Mouse (Mus musculus): ENCODE measurements around the gene Borcs5. TPM values are rescaled to one million over a fixed set of nuclear protein-coding genes. Genes with fewer than 3 reads are reported as not detected.
"Not testable (repeated sequence)": the region's sequence is repeated elsewhere in the genome, so short reads cannot be mapped to it uniquely, and the experiment has no call there.

The Borcs5 gene
- polyA plus RNA-seq, 1 experiment: 2.7 TPM

- peaks cover 25% of the 10 kb centered on the region for H3K4me1 ChIP-seq (ENCODE audit: control insufficient read depth)
- H3K4me3 ChIP-seq (replicated peaks): no peak overlapping the region
- TF ChIP-seq TAL1 (IDR thresholded peaks at IDR 0.05; ENCODE audit: low read length): no peak; the same call in 2 of the 3 replicates
- no peak for TF ChIP-seq GATA1 (IDR thresholded peaks at IDR 0.05; ENCODE audit: low read length)
- peaks cover 2% of the 10 kb centered on the region for H3K36me3 ChIP-seq (ENCODE audit: control insufficient read depth)
- no peaks in the 10 kb centered on the region for H3K9me3 ChIP-seq (ENCODE audit: control insufficient read depth, low read length)
- H3K27me3 ChIP-seq (ENCODE audit: control insufficient read depth): no peaks in the 10 kb centered on the region
Observed at GRCm38 (mm10) chr6:134660714-134661406, 21.6 kb downstream of the Borcs5 start.

GRCm38 (mm10) chr6:134664573-134664972 lies 25.3 kb downstream of the Borcs5 start:
- TF ChIP-seq TAL1 (IDR thresholded peaks at IDR 0.05; ENCODE audit: low read length) (no peak), GATA1 (IDR thresholded peaks at IDR 0.05; ENCODE audit: low read length) (no peak)
- no peak overlapping the region for H3K4me3 ChIP-seq (replicated peaks)
- H3K27me3 ChIP-seq (ENCODE audit: control insufficient read depth): no peaks in the 10 kb centered on the region
- H3K9me3 ChIP-seq (ENCODE audit: control insufficient read depth, low read length): no peaks in the 10 kb centered on the region
- peaks cover 2% of the 10 kb centered on the region for H3K36me3 ChIP-seq (ENCODE audit: control insufficient read depth)
- peaks cover 25% of the 10 kb centered on the region for H3K4me1 ChIP-seq (ENCODE audit: control insufficient read depth)

GRCm38 (mm10) chr6:134665817-134666216 lies 26.5 kb downstream of the Borcs5 start:
- no peak overlapping the region for H3K4me3 ChIP-seq (replicated peaks)
- H3K36me3 ChIP-seq (ENCODE audit: control insufficient read depth): peaks cover 2% of the 10 kb centered on the region
- no peaks in the 10 kb centered on the region for H3K9me3 ChIP-seq (ENCODE audit: control insufficient read depth, low read length)
- TF ChIP-seq GATA1 (IDR thresholded peaks at IDR 0.05; ENCODE audit: low read length) (no peak), TAL1 (IDR thresholded peaks at IDR 0.05; ENCODE audit: low read length) (no peak)
- H3K4me1 ChIP-seq (ENCODE audit: control insufficient read depth): peaks cover 21% of the 10 kb centered on the region
- no peaks in the 10 kb centered on the region for H3K27me3 ChIP-seq (ENCODE audit: control insufficient read depth)

GRCm38 (mm10) chr6:134668519-134668918 lies 29.2 kb downstream of the Borcs5 start:
- Histone ChIP-seq H3K4me3 (replicated peaks) (no peak overlapping the region), H3K4me1 (ENCODE audit: control insufficient read depth) (peaks cover 8% of the 10 kb centered on the region), H3K9me3 (ENCODE audit: control insufficient read depth, low read length) (no peaks in the 10 kb centered on the region), H3K36me3 (ENCODE audit: control insufficient read depth) (no peaks in the 10 kb centered on the region), H3K27me3 (ENCODE audit: control insufficient read depth) (no peaks in the 10 kb centered on the region)
- TF ChIP-seq GATA1 (IDR thresholded peaks at IDR 0.05; ENCODE audit: low read length): no peak
- no peak for TF ChIP-seq TAL1 (IDR thresholded peaks at IDR 0.05; ENCODE audit: low read length)

- Histone ChIP-seq H3K9me3 (ENCODE audit: control insufficient read depth, low read length) (no peaks in the 10 kb centered on the region), H3K36me3 (ENCODE audit: control insufficient read depth) (no peaks in the 10 kb centered on the region), H3K4me1 (ENCODE audit: control insufficient read depth) (peaks cover 7% of the 10 kb centered on the region; the same call in 1 of the 2 replicates), H3K27me3 (ENCODE audit: control insufficient read depth) (no peaks in the 10 kb centered on the region), H3K4me3 (replicated peaks) (no peak overlapping the region)
- TF ChIP-seq TAL1 (IDR thresholded peaks at IDR 0.05; ENCODE audit: low read length): no peak
Observed at GRCm38 (mm10) chr6:134669179-134669865, 30.0 kb downstream of the Borcs5 start.

GRCm38 (mm10) chr6:134670881-134671411 lies 31.6 kb downstream of the Borcs5 start:
- Histone ChIP-seq H3K36me3 (ENCODE audit: control insufficient read depth) (no peaks in the 10 kb centered on the region), H3K27me3 (ENCODE audit: control insufficient read depth) (no peaks in the 10 kb centered on the region), H3K4me3 (replicated peaks) (no peak overlapping the region), H3K4me1 (ENCODE audit: control insufficient read depth) (peaks cover 3% of the 10 kb centered on the region; the same call in 1 of the 2 replicates), H3K9me3 (ENCODE audit: control insufficient read depth, low read length) (no peaks in the 10 kb centered on the region)
- TF ChIP-seq TAL1 (IDR thresholded peaks at IDR 0.05; ENCODE audit: low read length): no peak
- TF ChIP-seq GATA1 (IDR thresholded peaks at IDR 0.05; ENCODE audit: low read length): no peak

- H3K4me1 ChIP-seq (ENCODE audit: control insufficient read depth): peaks cover 12% of the 10 kb centered on the region
- H3K36me3 ChIP-seq (ENCODE audit: control insufficient read depth); H3K9me3 ChIP-seq (ENCODE audit: control insufficient read depth, low read length); H3K4me3 ChIP-seq (replicated peaks); H3K27me3 ChIP-seq (ENCODE audit: control insufficient read depth): not testable (repeated sequence)
Observed at GRCm38 (mm10) chr6:134673712-134674111, 34.4 kb downstream of the Borcs5 start.

- no peaks in the 10 kb centered on the region for H3K27me3 ChIP-seq (ENCODE audit: control insufficient read depth)
- TF ChIP-seq TAL1 (IDR thresholded peaks at IDR 0.05; ENCODE audit: low read length): no peak
- TF ChIP-seq GATA1 (IDR thresholded peaks at IDR 0.05; ENCODE audit: low read length): no peak
Observed at GRCm38 (mm10) chr6:134677504-134677903, 38.2 kb downstream of the Borcs5 start.

GRCm38 (mm10) chr6:134678037-134678436 lies 38.7 kb downstream of the Borcs5 start:
- H3K4me1 ChIP-seq (ENCODE audit: control insufficient read depth): peaks cover 14% of the 10 kb centered on the region
- H3K36me3 ChIP-seq (ENCODE audit: control insufficient read depth): peaks cover 3% of the 10 kb centered on the region
- TF ChIP-seq TAL1 (IDR thresholded peaks at IDR 0.05; ENCODE audit: low read length) (no peak), GATA1 (IDR thresholded peaks at IDR 0.05; ENCODE audit: low read length) (no peak)
- no peaks in the 10 kb centered on the region for H3K27me3 ChIP-seq (ENCODE audit: control insufficient read depth)
- no peaks in the 10 kb centered on the region for H3K9me3 ChIP-seq (ENCODE audit: control insufficient read depth, low read length)
- H3K4me3 ChIP-seq (replicated peaks): no peak overlapping the region

More at GRCm38 (mm10) chr6:134677504-134677903, 38.2 kb downstream of the Borcs5 start:
- H3K9me3 ChIP-seq (ENCODE audit: control insufficient read depth, low read length): no peaks in the 10 kb centered on the region
- H3K36me3 ChIP-seq (ENCODE audit: control insufficient read depth): peaks cover 3% of the 10 kb centered on the region
- peaks cover 14% of the 10 kb centered on the region for H3K4me1 ChIP-seq (ENCODE audit: control insufficient read depth)
- no peak overlapping the region for H3K4me3 ChIP-seq (replicated peaks)

GRCm38 (mm10) chr6:134679330-134679729 lies 40.0 kb downstream of the Borcs5 start:
- H3K4me3 ChIP-seq (replicated peaks); H3K9me3 ChIP-seq (ENCODE audit: control insufficient read depth, low read length): not testable (repeated sequence)
- H3K4me1 ChIP-seq (ENCODE audit: control insufficient read depth): peaks cover 12% of the 10 kb centered on the region

More at GRCm38 (mm10) chr6:134679330-134679729, 40.0 kb downstream of the Borcs5 start:
- H3K36me3 ChIP-seq (ENCODE audit: control insufficient read depth); H3K27me3 ChIP-seq (ENCODE audit: control insufficient read depth): not testable (repeated sequence)

Measured in erythroblast, embryonic 14.5 days (primary cell).